Mouse (Mus musculus) lung, postnatal 0 days (tissue): ENCODE results near the gene Slc29a2.

Experiments
- CTCF ChIP-seq: IDR thresholded peaks from 2 replicates; pipeline ENCODE4 v1.5.1; 2016; ENCODE audit warnings: antibody characterized with exemption, mild to moderate bottlenecking
- EP300 ChIP-seq: IDR thresholded peaks from 2 replicates; pipeline ENCODE4 v1.6.1; 2016; ENCODE audit warnings: antibody characterized with exemption, mild to moderate bottlenecking, control low read depth

DNA sequence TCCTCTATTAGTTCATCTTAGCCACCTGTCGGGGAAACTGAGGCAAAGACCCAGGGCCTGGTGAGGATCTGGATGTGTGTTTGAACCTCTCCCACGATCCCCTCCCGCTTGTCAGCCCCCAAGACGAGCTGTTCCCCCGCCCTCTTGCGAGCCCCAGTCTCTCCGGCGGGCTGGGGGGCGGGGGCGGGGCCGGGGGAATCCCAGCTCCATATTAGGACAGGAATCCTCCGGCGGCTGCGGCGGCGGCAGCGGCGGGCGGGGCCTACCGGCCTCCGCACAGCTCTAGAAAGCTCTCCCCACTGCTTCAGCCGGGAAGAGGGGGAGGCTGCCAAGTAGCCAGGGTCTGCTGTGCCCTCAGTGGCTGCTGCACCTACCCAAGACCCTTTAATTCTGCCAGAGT lies 32.9 kb upstream of the Slc29a2 start:
- no peak for TF ChIP-seq EP300
- TF ChIP-seq CTCF: no peak
